Mouse (Mus musculus) c-Kit-positive CD71-positive TER-119-negative erythroid progenitor cells, embryonic 14.5 days (primary cell): ENCODE results near the gene Nodal.

Experiments
- DNase-seq: peaks from one replicate; pipeline ENCODE4 v3.0.0-alpha.2; 2013; ENCODE audit warnings: low read depth

Gene Nodal

GRCm38 (mm10) chr10:61417672-61418071 lies at the start of gene Nodal:
TSS of gene Nodal (plus strand) at chr10:61417972.
- no peak for DNase-seq

- DNase-seq = no peak
Measured at GRCm38 (mm10) chr10:61369755-61370154, 48.0 kb upstream of the Nodal start.

- DNase-seq = no peak
Measured at GRCm38 (mm10) chr10:61370273-61370979, 47.3 kb upstream of the Nodal start.

- DNase-seq = no peak
Measured at GRCm38 (mm10) chr10:61371884-61372584, 45.7 kb upstream of the Nodal start.

GRCm38 (mm10) chr10:61372585-61372923 lies 45.2 kb upstream of the Nodal start:
- DNase-seq = no peak

GRCm38 (mm10) chr10:61374076-61374475 lies 43.7 kb upstream of the Nodal start:
- DNase-seq = no peak

GRCm38 (mm10) chr10:61374771-61375481 lies 42.8 kb upstream of the Nodal start:
- DNase-seq = no peak

- DNase-seq = no peak
Measured at GRCm38 (mm10) chr10:61378050-61378449, 39.7 kb upstream of the Nodal start.

GRCm38 (mm10) chr10:61378698-61379097 lies 39.1 kb upstream of the Nodal start:
- DNase-seq = no peak

GRCm38 (mm10) chr10:61379340-61380040 lies 38.3 kb upstream of the Nodal start:
- no peak for DNase-seq

- DNase-seq = no peak
Measured at GRCm38 (mm10) chr10:61380186-61380585, 37.6 kb upstream of the Nodal start.

- DNase-seq = no peak
Measured at GRCm38 (mm10) chr10:61381823-61382222, 35.9 kb upstream of the Nodal start.

GRCm38 (mm10) chr10:61382281-61382731 lies 35.5 kb upstream of the Nodal start:
- no peak for DNase-seq

GRCm38 (mm10) chr10:61383021-61383714 lies 34.6 kb upstream of the Nodal start, which contains the start of gene Pald1:
TSS of gene Pald1 (minus strand) at chr10:61383530.
- DNase-seq = peak; percentile 20

- no peak for DNase-seq
Measured at GRCm38 (mm10) chr10:61383715-61384047, 34.1 kb upstream of the Nodal start.

GRCm38 (mm10) chr10:61385174-61385573 lies 32.6 kb upstream of the Nodal start:
- no peak for DNase-seq

- no peak for DNase-seq
Measured at GRCm38 (mm10) chr10:61386284-61386683, 31.5 kb upstream of the Nodal start.

GRCm38 (mm10) chr10:61389020-61389419 lies 28.8 kb upstream of the Nodal start:
- no peak for DNase-seq

- DNase-seq = no peak
Measured at GRCm38 (mm10) chr10:61390148-61390547, 27.6 kb upstream of the Nodal start.

- no peak for DNase-seq
Measured at GRCm38 (mm10) chr10:61392584-61392983, 25.2 kb upstream of the Nodal start.

- no peak for DNase-seq
Measured at GRCm38 (mm10) chr10:61394476-61395136, 23.2 kb upstream of the Nodal start.
